Mouse (Mus musculus) lung, postnatal 0 days (tissue): ENCODE data around the gene Olfr605. TPM values are rescaled to one million over a fixed set of nuclear protein-coding genes. Genes with fewer than 3 reads are reported as not detected.

Experiments
- ATAC-seq: fragments of 200-750 bp; cut with Nextera tagmentation; 2 replicates; pipeline ENCODE4 v1.8.0; 2017; ENCODE audit warnings: moderate library complexity
- DNase-seq: peaks from one replicate; pipeline ENCODE4 v3.0.0-alpha.2; 2016; ENCODE audit warnings: low spot score
- H3K27ac ChIP-seq: fragments of 300-500 bp; sonication (generic); 2 replicates; pipeline ENCODE4 v1.5.1; 2014; ENCODE audit warnings: antibody characterized with exemption, mild to moderate bottlenecking, low read length, mixed read lengths
- H3K27me3 ChIP-seq: fragments of 300-500 bp; sonication (generic); replicated peaks from 2 replicates; pipeline ENCODE4 v1.6.1; 2014; ENCODE audit warnings: low read length, mixed read lengths; ENCODE audit not compliant: insufficient read depth
- H3K36me3 ChIP-seq: fragments of 300-500 bp; sonication (generic); 2 replicates; pipeline ENCODE4 v1.6.1; 2014; ENCODE audit warnings: low read length, mixed read lengths; ENCODE audit not compliant: insufficient read depth
- H3K4me1 ChIP-seq: fragments of 300-500 bp; sonication (generic); 2 replicates; pipeline ENCODE4 v1.6.1; 2014; ENCODE audit warnings: antibody characterized with exemption, low read depth, low read length, mixed read lengths; ENCODE audit not compliant: insufficient read depth
- H3K4me2 ChIP-seq: fragments of 300-500 bp; sonication (generic); replicated peaks from 2 replicates; pipeline ENCODE4 v1.6.1; 2014; ENCODE audit warnings: low read depth, mild to moderate bottlenecking, low read length, moderate library complexity, mixed read lengths
- H3K4me3 ChIP-seq: fragments of 300-500 bp; sonication (generic); 2 replicates; pipeline ENCODE4 v1.5.1; 2014; ENCODE audit warnings: low read depth, low read length
- H3K9ac ChIP-seq: fragments of 300-500 bp; sonication (generic); replicated peaks from 2 replicates; pipeline ENCODE4 v1.6.1; 2014; ENCODE audit warnings: low read depth, mild to moderate bottlenecking
- H3K9me3 ChIP-seq: fragments of 300-500 bp; sonication (generic); 2 replicates; pipeline ENCODE4 v1.6.1; 2016; ENCODE audit warnings: low read length, mixed read lengths
- CTCF ChIP-seq: IDR thresholded peaks from 2 replicates; pipeline ENCODE4 v1.5.1; 2016; ENCODE audit warnings: antibody characterized with exemption, mild to moderate bottlenecking
- EP300 ChIP-seq: IDR thresholded peaks from 2 replicates; pipeline ENCODE4 v1.6.1; 2016; ENCODE audit warnings: antibody characterized with exemption, mild to moderate bottlenecking, control low read depth
- WGBS: fragments of 180-500 bp; shearing (Covaris S2); extraction: QIAGEN DNeasy Blood & Tissue Kit; methylation state at CpG from one replicate; pipeline ENCODE4 v1.1.7; 2014; 5-methylcytosine and 5-hydroxymethylcytosine counted together
- microRNA-seq: library from miRNA; unstranded; fragments of <30 nt; microRNA quantifications from one replicate; pipeline ENCODE4, GENCODE M21; 2016
- polyA plus RNA-seq: library from polyadenylated mRNA; unstranded; fragments of >200 nt; fragmentation: Nextera tagmentation; extraction: Ambion mirVana; gene quantifications from 2 replicates; pipeline ENCODE4 v1.2.1, GENCODE M21; 2015

The Olfr605 gene
- polyA plus RNA-seq, 1 experiment from 2014 or later, result not detected

DNA sequence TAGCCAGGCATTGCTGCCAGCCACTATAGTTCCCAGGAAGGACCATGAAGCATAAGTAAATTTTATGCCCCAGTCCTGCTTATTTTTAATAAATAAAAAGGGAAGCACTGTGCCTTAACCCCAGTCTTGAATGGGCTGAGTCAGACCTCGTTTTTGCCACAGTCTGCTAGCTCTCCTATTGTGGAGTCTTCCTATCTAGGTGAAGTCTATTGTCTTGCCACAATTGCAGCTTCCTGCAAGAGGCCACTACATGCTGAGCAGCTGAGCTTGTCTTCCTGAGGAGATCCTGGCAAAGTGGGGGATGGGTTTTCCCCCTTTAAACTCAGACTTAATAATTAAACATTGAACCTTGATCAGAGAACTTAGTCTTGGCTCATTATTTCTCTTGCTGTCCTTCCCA lies 46.3 kb downstream of the Olfr605 start:
- ATAC-seq (no peak), DNase-seq (no peak)
- no peaks in the 10 kb centered on the region for H3K9me3 ChIP-seq
- no peak overlapping the region for H3K4me2 ChIP-seq
- 8% methylated on average over 1 of the region's 1 CpGs for WGBS
- H3K4me1 ChIP-seq, result no peaks in the 10 kb centered on the region
- no peak overlapping the region for H3K9ac ChIP-seq
- no peak overlapping the region for H3K4me3 ChIP-seq
- no peaks in the 10 kb centered on the region for H3K27me3 ChIP-seq
- H3K27ac ChIP-seq, result no peak overlapping the region
- no peaks in the 10 kb centered on the region for H3K36me3 ChIP-seq
- no peak for TF ChIP-seq CTCF

DNA sequence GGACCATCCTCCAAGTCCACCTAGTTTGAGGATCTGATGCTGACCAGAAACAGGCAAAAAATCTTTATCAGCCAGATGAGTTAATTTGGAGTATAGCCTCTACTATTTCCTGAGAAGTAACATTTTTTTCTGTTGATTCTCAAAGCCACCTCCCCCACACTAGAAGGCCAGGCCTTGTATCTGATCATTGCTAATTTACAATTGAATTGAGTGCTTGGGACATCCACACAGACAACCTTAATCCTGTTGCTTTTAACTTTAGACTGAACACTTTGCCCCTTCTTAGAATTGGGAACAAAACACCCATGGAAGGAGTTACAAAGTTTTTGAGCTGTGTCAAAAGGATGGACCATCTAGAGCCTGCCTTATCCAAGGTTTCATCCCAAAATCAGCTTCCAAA lies 47.5 kb downstream of the Olfr605 start:
- no peak for TF ChIP-seq EP300
- TF ChIP-seq CTCF, result no peak
- no peaks in the 10 kb centered on the region for H3K4me1 ChIP-seq
- ATAC-seq (no peak), DNase-seq (no peak)
- no peaks in the 10 kb centered on the region for H3K9me3 ChIP-seq
- no peak overlapping the region for H3K4me2 ChIP-seq
- no peaks in the 10 kb centered on the region for H3K27me3 ChIP-seq
- H3K36me3 ChIP-seq, result no peaks in the 10 kb centered on the region
- H3K9ac ChIP-seq, result no peak overlapping the region
- no peak overlapping the region for H3K4me3 ChIP-seq
- no peak overlapping the region for H3K27ac ChIP-seq

Small RNAs within 50 kb of the gene (microRNA-seq; reads per million reads assigned to microRNA genes)
- not detected for gene Gm25774

Other genes starting within 250 kb of the Olfr605 start
- gene Olfr593, start 233.6 kb downstream of the Olfr605 start, polyA plus RNA-seq, result not detected in 2 replicates
- gene Olfr594, start 228.4 kb downstream of the Olfr605 start, polyA plus RNA-seq, result not detected in 2 replicates
- not detected in 2 replicates for gene Usp17ld, start 192.9 kb downstream of the Olfr605 start, polyA plus RNA-seq
- not detected in 2 replicates for gene Olfr596, start 139.8 kb downstream of the Olfr605 start, polyA plus RNA-seq
- gene Olfr597, start 129.1 kb downstream of the Olfr605 start, polyA plus RNA-seq, result not detected in 2 replicates
- gene Olfr598, start 121.9 kb downstream of the Olfr605 start, polyA plus RNA-seq, result not detected in 2 replicates
- gene Olfr599, start 109.5 kb downstream of the Olfr605 start, polyA plus RNA-seq, result not detected in 2 replicates
- gene Olfr600, start 95.8 kb downstream of the Olfr605 start, polyA plus RNA-seq, result not detected in 2 replicates
- not detected in 2 replicates for gene Olfr601, start 82.8 kb downstream of the Olfr605 start, polyA plus RNA-seq
- gene Olfr603, start 59.3 kb downstream of the Olfr605 start, polyA plus RNA-seq, result not detected in 2 replicates
- gene Usp17lc, start 30.4 kb downstream of the Olfr605 start, polyA plus RNA-seq, result not detected in 2 replicates
- gene Olfr606, start 3.6 kb upstream of the Olfr605 start, polyA plus RNA-seq, result not detected in 2 replicates
- gene Olfr607, start 18.7 kb upstream of the Olfr605 start, polyA plus RNA-seq, result not detected in 2 replicates
- gene Olfr608, start 24.4 kb upstream of the Olfr605 start, polyA plus RNA-seq, result not detected in 2 replicates
- gene Olfr609, start 52.6 kb upstream of the Olfr605 start, polyA plus RNA-seq, result not detected in 2 replicates
- gene Olfr610, start 66.7 kb upstream of the Olfr605 start, polyA plus RNA-seq, result not detected in 2 replicates
- gene Olfr611, start 75.4 kb upstream of the Olfr605 start, polyA plus RNA-seq, result not detected in 2 replicates
- gene Olfr612, start 97.3 kb upstream of the Olfr605 start, polyA plus RNA-seq, result not detected in 2 replicates
- gene Olfr613, start 102.6 kb upstream of the Olfr605 start, polyA plus RNA-seq, result not detected in 2 replicates
- gene Olfr615, start 110.6 kb upstream of the Olfr605 start, polyA plus RNA-seq, result not detected in 2 replicates
- gene Olfr616, start 123.7 kb upstream of the Olfr605 start, polyA plus RNA-seq, result not detected in 2 replicates
- not detected in 2 replicates for gene Olfr617, start 127.6 kb upstream of the Olfr605 start, polyA plus RNA-seq
- gene Olfr618, start 144.7 kb upstream of the Olfr605 start, polyA plus RNA-seq, result not detected in 2 replicates
- not detected in 2 replicates for gene Olfr619, start 155.1 kb upstream of the Olfr605 start, polyA plus RNA-seq
- gene Olfr620, start 167.1 kb upstream of the Olfr605 start, polyA plus RNA-seq, result not detected in 2 replicates
- not detected in 2 replicates for gene Olfr622, start 197.3 kb upstream of the Olfr605 start, polyA plus RNA-seq
- gene Olfr623, start 218.3 kb upstream of the Olfr605 start, polyA plus RNA-seq, result not detected in 2 replicates
- gene Olfr624, start 225.8 kb upstream of the Olfr605 start, polyA plus RNA-seq, result 0.02 and 0.05 TPM in 2 replicates
- not detected in 2 replicates for gene Olfr625-ps1, start 237.3 kb upstream of the Olfr605 start, polyA plus RNA-seq